Mouse (Mus musculus): ENCODE results near the gene Ccna2. TPM values are rescaled to one million over a fixed set of nuclear protein-coding genes. Genes with fewer than 3 reads are reported as not detected.

Ccna2 gene
- total RNA-seq, 2 experiments from 2014 or later: 18.4 to 21.8 TPM

- no peak for DNase-seq
Measured at GRCm38 (mm10) chr3:36533201-36533672, 38.7 kb downstream of the Ccna2 start.

- DNase-seq: no peak
Measured at GRCm38 (mm10) chr3:36532738-36533137, 39.2 kb downstream of the Ccna2 start.

GRCm38 (mm10) chr3:36531979-36532542, 39.9 kb downstream of the Ccna2 start:
- no peak for DNase-seq

- no peak for DNase-seq
Measured at GRCm38 (mm10) chr3:36531242-36531641, 40.7 kb downstream of the Ccna2 start.

GRCm38 (mm10) chr3:36530781-36531180, 41.2 kb downstream of the Ccna2 start:
- DNase-seq: no peak

- DNase-seq: no peak
Measured at GRCm38 (mm10) chr3:36530345-36530744, 41.6 kb downstream of the Ccna2 start.

GRCm38 (mm10) chr3:36524466-36524865, 47.5 kb downstream of the Ccna2 start:
- no peak for DNase-seq

GRCm38 (mm10) chr3:36522137-36522536, 49.8 kb downstream of the Ccna2 start:
- no peak for DNase-seq

- DNase-seq: peak; percentile 36
Measured at GRCm38 (mm10) chr3:36521073-36522060, 50.6 kb downstream of the Ccna2 start, which contains the start of gene Gm11549. TSS of gene Gm11549 (minus strand) at chr3:36521813.

GRCm38 (mm10) chr3:36516196-36516595, 55.8 kb downstream of the Ccna2 start:
- no peak for DNase-seq

Other genes with a start within 250 kb of the Ccna2 start
- gene Anxa5, start 96.3 kb downstream of the Ccna2 start, total RNA-seq (2021): 100 to 1,000 TPM; 120 to 161 TPM
- 1 to 10 TPM in 1 of 2 experiments, under 1 TPM in 1; 0.59 to 1.1 TPM for gene 1810062G17Rik, start 96.2 kb downstream of the Ccna2 start, total RNA-seq (2021)
- under 1 TPM; 0.19 to 0.23 TPM for gene Gm11549, start 50.3 kb downstream of the Ccna2 start, total RNA-seq (2021)
- gene Exosc9, start 19.5 kb downstream of the Ccna2 start, total RNA-seq (2021): 10 to 100 TPM; 23.1 to 24.5 TPM
- gene Bbs7, start 41.3 kb upstream of the Ccna2 start, total RNA-seq (2021): 1 to 10 TPM; 6.0 to 7.7 TPM
- 10 to 100 TPM in 1 of 2 experiments, 1 to 10 TPM in 1; 8.7 to 10.6 TPM for gene Trpc3, start 118.0 kb upstream of the Ccna2 start, total RNA-seq (2021)

All from gastrocnemius, postnatal 10 days (tissue).